Mouse (Mus musculus): ENCODE measurements at regions not wholly inside any gene's neighbourhood (a gene's known extent, or its start where the extent isn't known, plus 50 kb on each side); places are given as distances from the start of the nearest gene placed in this dataset.

GRCm38 (mm10) chr12:26844917-26845316 lies 375.9 kb downstream of the Cmpk2 start:
- TF ChIP-seq POLR2A (IDR thresholded peaks at IDR 0.05; ENCODE audit: insufficient read depth, low read depth, low read length) (no peak), CTCF (IDR thresholded peaks at IDR 0.05; ENCODE audit: insufficient read depth, low read depth, low read length) (no peak)
